Mouse (Mus musculus) hindbrain, embryonic 10.5 days (tissue): Measurements from ENCODE around the gene Spata2l. TPM values are rescaled to one million over a fixed set of nuclear protein-coding genes. Genes with fewer than 3 reads are reported as not detected.
"Not testable (repeated sequence)": the region's sequence is repeated elsewhere in the genome, so short reads cannot be mapped to it uniquely, and the experiment has no call there.

Experiments
- DNase-seq: peaks from one replicate; pipeline ENCODE4 v3.0.0-alpha.2; 2017; ENCODE audit warnings: low spot score
- H3K27ac ChIP-seq: fragments of 300-500 bp; sonication (generic); 2 replicates; pipeline ENCODE4 v1.5.1; 2016; ENCODE audit warnings: mild to moderate bottlenecking, moderate library complexity
- H3K27me3 ChIP-seq: fragments of 300-500 bp; sonication (generic); 2 replicates; pipeline ENCODE4 v1.6.1; 2016; ENCODE audit warnings: mild to moderate bottlenecking; ENCODE audit not compliant: poor library complexity, insufficient read depth, severe bottlenecking
- H3K36me3 ChIP-seq: fragments of 300-500 bp; sonication (generic); 2 replicates; pipeline ENCODE4 v1.6.1; 2016; ENCODE audit warnings: mild to moderate bottlenecking, moderate library complexity
- H3K4me1 ChIP-seq: fragments of 300-500 bp; sonication (generic); replicated peaks from 2 replicates; pipeline ENCODE4 v1.6.1; 2016; ENCODE audit warnings: mild to moderate bottlenecking
- H3K4me3 ChIP-seq: fragments of 300-500 bp; sonication (generic); 2 replicates; pipeline ENCODE4 v1.5.1; 2016; ENCODE audit warnings: mild to moderate bottlenecking, moderate library complexity
- H3K9me3 ChIP-seq: fragments of 300-500 bp; sonication (generic); 2 replicates; pipeline ENCODE4 v1.6.1; 2016; ENCODE audit warnings: mild to moderate bottlenecking, moderate library complexity
- WGBS: fragments of 180-500 bp; shearing (Covaris S2); methylation state at CpG from one replicate; pipeline ENCODE4 v1.1.7; 2016; 5-methylcytosine and 5-hydroxymethylcytosine counted together
- polyA plus RNA-seq: library from polyadenylated mRNA; unstranded; fragments of >200 nt; fragmentation: Nextera tagmentation; extraction: Ambion mirVana; gene quantifications from 2 replicates; pipeline ENCODE4 v1.2.1, GENCODE M21; 2016

The Spata2l gene
- polyA plus RNA-seq, 1 experiment from 2014 or later = 3.3 TPM

DNA sequence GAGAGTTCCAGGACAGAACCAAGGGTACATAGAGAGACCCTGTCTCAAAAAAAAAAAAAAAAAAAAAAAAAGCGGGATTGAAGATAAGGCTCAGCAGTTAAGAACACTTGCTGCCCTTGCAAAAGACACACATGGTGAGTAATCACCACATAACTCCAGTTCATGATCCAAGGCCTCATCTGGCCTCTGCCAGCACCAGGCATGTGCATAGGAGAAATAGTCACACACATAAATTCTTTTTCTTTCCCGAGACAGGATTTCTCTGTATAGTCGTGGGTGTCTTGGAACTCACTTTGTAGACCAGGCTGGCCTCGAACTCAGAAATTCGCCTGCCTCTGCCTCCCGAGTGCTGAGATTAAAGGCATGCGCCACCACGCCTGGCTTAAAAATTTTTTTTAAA is 21.6 kb upstream of the Spata2l start:
- H3K4me3 ChIP-seq, H3K9me3 ChIP-seq, H3K27me3 ChIP-seq, H3K27ac ChIP-seq, DNase-seq: not testable (repeated sequence)
- WGBS = 92% methylated on average over 8 of the region's 8 CpGs
- peaks cover 68% of the 10 kb centered on the region for H3K36me3 ChIP-seq
- peaks cover 49% of the 10 kb centered on the region for H3K4me1 ChIP-seq

GRCm38 (mm10) chr8:123257114-123257513 is 21.1 kb upstream of the Spata2l start:
- Histone ChIP-seq H3K27me3 (no peaks in the 10 kb centered on the region), H3K27ac (peak overlapping the region; percentile 66), H3K4me1 (peaks cover 52% of the 10 kb centered on the region), H3K9me3 (no peaks in the 10 kb centered on the region), H3K36me3 (peaks cover 67% of the 10 kb centered on the region), H3K4me3 (peak overlapping the region; percentile 98; the same call in 1 of the 2 replicates)
- WGBS = 57% methylated on average over 3 of the region's 3 CpGs
- no peak for DNase-seq

DNA sequence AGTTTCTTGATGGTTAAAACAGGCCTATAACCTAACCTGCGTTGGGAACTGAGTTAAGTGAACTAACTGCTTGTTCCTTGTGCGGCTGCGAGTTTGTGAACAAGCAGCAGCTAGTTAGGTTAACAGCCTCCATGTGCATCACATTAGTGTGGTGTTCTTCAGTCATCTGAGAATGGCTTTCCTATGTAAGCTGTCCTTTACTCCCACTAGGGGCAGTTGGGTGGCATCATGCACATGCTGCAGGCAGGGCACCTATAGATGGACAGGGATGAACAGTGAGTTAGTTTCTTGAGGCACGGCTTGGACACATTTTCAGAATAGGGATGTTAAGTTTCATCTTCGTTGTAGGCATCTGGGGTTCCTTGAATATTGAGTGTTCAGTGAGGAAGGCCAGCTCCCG is 19.1 kb upstream of the Spata2l start:
- peaks cover 71% of the 10 kb centered on the region for H3K36me3 ChIP-seq
- H3K27me3 ChIP-seq = no peaks in the 10 kb centered on the region
- H3K4me1 ChIP-seq = peaks cover 52% of the 10 kb centered on the region
- WGBS = 71% methylated on average over 6 of the region's 6 CpGs
- no peaks in the 10 kb centered on the region for H3K9me3 ChIP-seq
- peak overlapping the region; percentile 97; the same call in 1 of the 2 replicates for H3K27ac ChIP-seq
- H3K4me3 ChIP-seq = peak overlapping the region; percentile 98
- DNase-seq = no peak

DNA sequence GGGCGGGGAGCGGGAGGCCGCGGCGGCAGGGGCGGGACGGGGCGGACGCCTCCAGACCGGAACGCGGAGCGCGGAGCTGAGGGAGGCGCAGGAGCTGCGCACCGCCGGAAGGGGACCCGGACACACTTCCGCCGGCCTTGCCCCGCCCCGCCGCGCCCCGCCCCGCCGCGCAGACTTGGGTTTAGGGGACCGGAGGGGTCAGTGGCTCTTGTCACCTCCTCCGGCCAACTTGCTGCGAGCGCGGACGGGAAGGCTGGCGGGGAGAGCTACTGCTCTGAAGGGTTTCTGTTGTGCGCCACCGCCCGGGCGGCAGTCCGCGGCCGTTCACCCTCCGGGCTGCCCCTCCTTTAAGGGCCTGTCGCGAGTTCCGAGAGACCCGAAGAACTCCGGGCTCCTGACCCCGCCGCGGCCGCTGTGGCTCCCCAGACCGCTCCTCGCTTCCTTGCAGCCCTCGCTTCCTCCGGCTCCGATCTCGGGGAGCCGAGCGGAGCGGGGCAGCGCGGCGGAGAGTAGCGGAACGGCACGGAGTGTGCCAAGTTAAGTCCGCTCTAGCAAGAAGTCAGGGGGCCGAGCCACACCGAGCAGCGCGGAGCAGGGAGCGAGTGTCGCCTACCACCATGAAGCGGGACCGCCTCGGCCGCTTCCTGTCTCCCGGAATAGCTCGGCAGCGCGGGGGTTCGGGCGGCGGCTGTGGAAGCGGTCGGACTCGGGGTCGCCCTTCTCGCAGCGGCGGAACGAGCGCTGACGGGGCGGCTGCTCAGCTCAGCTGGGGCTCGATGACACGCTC is 18.3 kb upstream of the Spata2l start, which contains the start of the genes Zfp276 and Vps9d1:
Gene Zfp276 (plus strand): TSS at position 97 of the 787 bp plus-strand sequence.
Gene Vps9d1 (minus strand): TSS at position 250 of the 787 bp plus-strand sequence.
- H3K4me1 ChIP-seq = peaks cover 52% of the 10 kb centered on the region
- H3K27ac ChIP-seq = peak within 1 kb of the TSS; percentile 97
- no peaks in the 10 kb centered on the region for H3K27me3 ChIP-seq
- WGBS = under 1% methylated on average over 99 of the region's 99 CpGs
- DNase-seq = peak; percentile 86
- H3K9me3 ChIP-seq = no peaks in the 10 kb centered on the region
- peaks cover 71% of the 10 kb centered on the region for H3K36me3 ChIP-seq
- peak within 1 kb of the TSS; percentile 98 for H3K4me3 ChIP-seq

DNA sequence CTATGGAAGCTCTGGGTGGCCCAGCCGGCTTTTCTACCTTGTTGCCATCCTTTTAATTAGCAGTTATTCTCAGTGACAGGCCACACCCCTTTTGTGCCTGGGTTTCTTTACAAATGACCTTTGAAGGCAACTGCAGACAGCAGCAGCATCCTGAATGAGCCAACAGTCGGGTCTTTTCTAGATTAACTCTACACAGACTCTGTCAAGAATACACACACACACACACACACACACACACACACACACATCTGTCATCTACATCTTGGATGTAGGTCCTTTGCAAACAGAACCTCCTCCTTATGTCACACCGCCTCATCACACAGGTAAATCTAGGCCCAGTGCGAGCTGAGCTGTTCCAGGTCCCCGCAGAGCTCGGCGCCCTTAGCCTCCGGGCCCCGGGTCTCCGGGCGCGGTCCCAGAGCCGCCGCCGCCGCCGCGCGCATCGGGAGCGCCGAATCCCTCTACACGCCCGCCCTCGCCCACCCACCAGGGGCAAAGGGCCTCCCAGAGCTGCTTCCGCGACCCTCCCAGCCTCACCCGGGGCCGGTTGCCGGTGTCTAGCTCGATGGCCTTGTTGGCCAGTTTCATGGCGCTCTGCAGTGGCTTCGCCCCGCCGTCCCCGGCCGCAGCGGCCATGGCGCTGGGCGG is 17.5 kb upstream of the Spata2l start:
- Histone ChIP-seq H3K4me3 (peak overlapping the region; percentile 98), H3K27me3 (no peaks in the 10 kb centered on the region), H3K36me3 (peaks cover 71% of the 10 kb centered on the region), H3K4me1 (peaks cover 52% of the 10 kb centered on the region), H3K27ac (peak overlapping the region; percentile 97), H3K9me3 (no peaks in the 10 kb centered on the region)
- no peak for DNase-seq
- under 1% methylated on average over 40 of the region's 40 CpGs for WGBS

GRCm38 (mm10) chr8:123252925-123253324 is 16.9 kb upstream of the Spata2l start:
- no peak overlapping the region for H3K27ac ChIP-seq
- DNase-seq = no peak
- H3K4me1 ChIP-seq = peaks cover 47% of the 10 kb centered on the region
- no peaks in the 10 kb centered on the region for H3K27me3 ChIP-seq
- H3K4me3 ChIP-seq = peak overlapping the region; percentile 98
- peaks cover 71% of the 10 kb centered on the region for H3K36me3 ChIP-seq
- 74% methylated on average over 4 of the region's 4 CpGs for WGBS
- H3K9me3 ChIP-seq = no peaks in the 10 kb centered on the region

DNA sequence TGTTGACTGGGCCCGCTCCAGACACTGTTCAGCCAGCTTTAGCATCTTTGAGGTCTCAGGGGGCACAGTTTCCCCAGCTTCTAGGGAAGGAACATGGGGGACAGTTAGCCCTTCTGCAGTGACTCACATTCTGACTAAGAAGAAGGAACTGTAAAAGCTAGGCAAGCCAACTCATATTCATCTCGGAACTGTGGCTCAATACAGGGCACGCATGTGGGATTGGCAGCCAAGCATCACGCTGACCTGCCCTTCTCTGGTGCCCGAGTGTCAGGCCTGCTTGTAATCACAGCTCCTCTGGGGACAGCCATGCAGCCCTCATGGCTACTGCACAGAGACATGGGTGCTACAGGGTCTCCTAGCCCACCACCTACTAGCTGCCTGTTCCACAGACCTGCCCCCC is 14.9 kb upstream of the Spata2l start:
- Histone ChIP-seq H3K36me3 (peaks cover 71% of the 10 kb centered on the region), H3K4me3 (no peak overlapping the region), H3K4me1 (peaks cover 32% of the 10 kb centered on the region), H3K27ac (no peak overlapping the region), H3K9me3 (no peaks in the 10 kb centered on the region), H3K27me3 (no peaks in the 10 kb centered on the region)
- DNase-seq = no peak
- 96% methylated on average over 5 of the region's 5 CpGs for WGBS

- H3K27ac ChIP-seq = no peak overlapping the region
- H3K36me3 ChIP-seq = peaks cover 89% of the 10 kb centered on the region
- no peak for DNase-seq
- 93% methylated on average over 8 of the region's 8 CpGs for WGBS
- no peaks in the 10 kb centered on the region for H3K9me3 ChIP-seq
- H3K27me3 ChIP-seq = no peaks in the 10 kb centered on the region
- H3K4me1 ChIP-seq = peaks cover 13% of the 10 kb centered on the region
- H3K4me3 ChIP-seq = no peak overlapping the region
These were observed 12.6 kb upstream of the Spata2l start for GRCm38 (mm10) chr8:123248596-123248995.

DNA sequence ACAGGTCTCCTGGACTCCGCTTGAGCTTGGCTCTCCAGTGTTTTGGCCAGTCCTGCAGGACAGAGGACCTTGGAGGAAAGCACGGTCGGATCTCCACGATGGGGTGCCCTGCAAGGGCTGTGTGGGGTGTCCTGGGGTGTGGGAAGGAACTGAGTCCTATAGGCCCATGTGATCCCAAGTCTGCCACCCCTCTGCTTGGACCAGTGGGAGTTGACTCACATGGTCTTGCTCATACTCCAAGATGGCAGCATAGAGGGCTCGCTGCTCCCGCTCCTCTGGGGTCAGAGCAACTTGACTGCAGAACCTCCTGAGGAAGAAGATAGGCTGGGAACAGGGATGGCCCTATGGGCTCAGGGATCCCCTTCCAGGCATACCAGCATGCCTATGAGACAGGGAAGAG is 11.7 kb upstream of the Spata2l start:
- Histone ChIP-seq H3K4me1 (peaks cover 4% of the 10 kb centered on the region), H3K27me3 (no peaks in the 10 kb centered on the region), H3K9me3 (no peaks in the 10 kb centered on the region), H3K36me3 (peaks cover 98% of the 10 kb centered on the region), H3K27ac (no peak overlapping the region), H3K4me3 (no peak overlapping the region)
- DNase-seq = no peak
- WGBS = 97% methylated on average over 6 of the region's 6 CpGs

DNA sequence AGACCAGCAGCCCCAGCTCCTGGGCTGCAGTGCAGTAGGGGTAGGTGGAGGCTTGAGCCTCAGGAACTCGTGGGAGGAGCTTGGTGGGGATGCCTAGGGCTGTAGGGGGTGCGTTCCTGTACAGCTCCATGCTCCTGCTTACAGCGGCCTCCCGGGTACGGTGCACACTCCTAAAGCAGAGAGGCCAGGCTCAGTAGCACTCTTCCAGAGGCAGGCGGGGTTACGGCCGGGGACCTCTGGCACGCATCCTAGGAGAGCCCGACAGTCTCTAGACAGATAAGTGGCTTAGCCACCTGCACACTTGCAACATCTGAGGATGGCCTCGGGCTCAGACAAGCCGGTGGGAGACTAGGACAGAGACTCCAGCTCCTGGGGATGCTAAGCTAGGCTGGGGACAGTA is 9.5 kb upstream of the Spata2l start:
- DNase-seq = no peak
- WGBS = 93% methylated on average over 12 of the region's 12 CpGs
- no peaks in the 10 kb centered on the region for H3K4me1 ChIP-seq
- H3K27ac ChIP-seq = no peak overlapping the region
- no peaks in the 10 kb centered on the region for H3K27me3 ChIP-seq
- H3K4me3 ChIP-seq = no peak overlapping the region
- H3K9me3 ChIP-seq = no peaks in the 10 kb centered on the region
- peaks cover 93% of the 10 kb centered on the region for H3K36me3 ChIP-seq

DNA sequence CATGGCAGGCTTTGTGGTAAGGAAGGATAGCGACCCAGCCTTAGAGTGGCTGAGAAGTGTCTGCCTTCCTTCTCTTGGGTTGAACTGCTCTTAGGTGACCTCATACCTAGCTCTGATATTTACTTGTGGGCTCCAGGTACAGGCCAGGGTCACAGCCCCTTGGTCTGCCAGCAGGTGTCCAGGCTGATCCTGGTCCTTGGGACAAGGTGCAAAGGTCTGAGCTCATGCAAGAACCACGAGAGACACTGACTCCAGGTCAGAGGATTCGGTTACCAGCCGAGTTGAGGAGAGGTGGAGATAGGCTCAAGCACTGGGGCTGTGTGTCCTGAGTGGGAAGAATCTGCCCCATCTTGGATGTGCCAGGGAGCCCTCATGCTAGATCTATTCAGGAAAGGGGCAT is 8.3 kb upstream of the Spata2l start:
- H3K27ac ChIP-seq = no peak overlapping the region
- no peak overlapping the region for H3K4me3 ChIP-seq
- no peaks in the 10 kb centered on the region for H3K9me3 ChIP-seq
- H3K27me3 ChIP-seq = no peaks in the 10 kb centered on the region
- peaks cover 81% of the 10 kb centered on the region for H3K36me3 ChIP-seq
- no peak for DNase-seq
- 93% methylated on average over 4 of the region's 4 CpGs for WGBS
- H3K4me1 ChIP-seq = no peaks in the 10 kb centered on the region

DNA sequence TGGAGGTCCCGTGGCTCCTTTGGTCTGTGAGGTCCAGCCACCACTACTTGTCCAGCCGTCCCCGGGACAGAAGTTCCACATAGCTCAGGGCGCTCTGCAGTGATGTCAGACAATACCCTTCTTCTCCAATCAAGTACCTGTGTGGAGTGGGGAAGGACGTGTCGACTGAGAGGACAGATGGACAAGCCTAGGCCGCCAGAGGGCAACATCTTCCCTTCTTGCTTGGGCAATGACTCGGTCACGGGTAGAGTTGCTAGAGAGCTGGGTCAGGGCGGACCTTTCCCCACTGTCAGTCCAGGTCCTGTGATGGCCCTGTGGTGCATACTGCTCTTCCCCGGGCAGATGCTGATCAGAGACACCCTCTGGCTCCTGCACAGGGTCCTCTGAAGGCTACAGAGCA is 7.0 kb upstream of the Spata2l start:
- Histone ChIP-seq H3K4me3 (no peak overlapping the region), H3K27me3 (no peaks in the 10 kb centered on the region), H3K9me3 (no peaks in the 10 kb centered on the region), H3K36me3 (peaks cover 68% of the 10 kb centered on the region), H3K4me1 (no peaks in the 10 kb centered on the region), H3K27ac (no peak overlapping the region)
- WGBS = 73% methylated on average over 11 of the region's 11 CpGs
- DNase-seq = no peak
